ENCODE assay signal across 8 mouse cellular contexts in the genomic region with DNA sequence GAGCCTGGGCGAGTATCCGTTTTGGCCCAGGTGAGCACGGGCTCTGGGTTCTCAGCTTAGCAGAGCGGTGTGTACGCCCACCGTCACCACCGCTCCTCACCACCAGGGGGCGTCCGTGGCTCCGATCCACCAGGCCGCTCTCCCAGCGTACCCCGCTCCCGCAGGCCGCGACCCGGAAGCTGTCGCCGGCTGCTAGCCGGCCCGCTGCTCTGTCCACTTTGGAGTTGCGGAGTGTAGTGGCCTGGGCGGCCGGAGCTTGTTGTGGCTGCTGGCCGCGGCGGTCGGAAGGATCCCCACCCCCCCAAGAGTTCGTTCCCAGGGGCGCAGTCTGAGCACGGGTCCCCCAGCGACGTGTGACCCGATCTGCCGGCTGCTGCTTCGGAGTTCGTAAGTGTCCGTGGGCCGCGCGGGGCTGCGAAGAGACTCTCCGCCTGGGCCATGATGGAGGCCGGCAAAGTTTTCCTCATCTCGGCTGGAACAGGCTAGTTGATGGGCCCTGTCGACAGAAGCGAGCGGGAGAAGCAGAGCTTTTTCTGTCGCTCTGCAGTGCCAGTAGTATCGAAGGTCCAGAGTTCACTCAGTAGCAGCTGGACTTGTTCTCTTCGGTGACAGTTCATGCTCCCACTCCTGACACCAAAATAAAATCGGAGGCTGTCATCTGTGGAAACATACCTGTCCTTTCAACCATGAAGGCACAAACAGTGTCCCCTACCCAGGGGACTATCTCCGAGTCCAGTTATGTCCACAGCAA. TPM values are rescaled to one million over a fixed set of nuclear protein-coding genes. Genes with fewer than 3 reads are reported as not detected.
DNase-seq lines count a peak whose midpoint lies in the region; ATAC-seq and TF ChIP-seq lines count a peak whose summit lies in the region.

Snx19 (plus strand) TSS at position 227 of the 751 bp plus-strand sequence.

- peak; percentile 73 for TF ChIP-seq CTCF in cortical plate, adult 2 months (IDR thresholded peaks at IDR 0.05; ENCODE audit: extremely low read depth, insufficient read depth, low read length)

- H3K4me1 ChIP-seq in cortical plate, adult 2 months (ENCODE audit: control insufficient read depth, insufficient read depth, low read length) = peaks cover 15% of the 10 kb centered on the region

- H3K27ac ChIP-seq in cortical plate, adult 2 months (ENCODE audit: insufficient read depth, low read length) = no peak within 1 kb of the TSS

- peak; percentile 34; the same call in 1 of the 2 replicates for TF ChIP-seq POLR2A in cortical plate, adult 2 months (IDR thresholded peaks at IDR 0.05; ENCODE audit: extremely low read depth, insufficient read depth, low read length)

- DNase-seq in gastrocnemius, postnatal 10 days = peak; percentile 97
- DNase-seq in induced T-regulatory cell, adult 2 months (ENCODE audit: low read depth) = peak; percentile 92
- DNase-seq in left cerebral cortex, adult 9 months (ENCODE audit: low spot score in 2 of 2) = peak; percentile 42 to 91
- DNase-seq in right cerebral cortex, postnatal 14 days = peak; percentile 95
- DNase-seq in urinary bladder, postnatal 36 days (ENCODE audit: low spot score in 2 of 2) = peak; percentile 87 to 93

- H3K4me3 ChIP-seq in cortical plate, adult 2 months (ENCODE audit: insufficient read depth, low read length) = peak within 1 kb of the TSS; percentile 79

- ATAC-seq in activated CD4-positive, CD25-positive, alpha-beta regulatory T cell, adult 4 months = peak; percentile 98
- peak; percentile 96 for ATAC-seq in megakaryocyte progenitor cell, adult 5-6 weeks (replicated peaks; ENCODE audit: poor library complexity)

RNA-seq across cellular contexts. Expression of gene Snx19, which starts in this region (rescaled TPM):
- polyA plus RNA-seq in activated CD4-positive, CD25-positive, alpha-beta regulatory T cell, adult 4 months (2017; shearing (Covaris generic)) = 10 to 100 TPM; 11.7 to 13.9 TPM
- 30.8 and 31.9 TPM in 2 replicates for polyA plus RNA-seq in cortical plate, adult 2 months (2012; rRNA removed)
- 10 to 100 TPM; 18.8 to 19.2 TPM for total RNA-seq in gastrocnemius, postnatal 10 days (2021)
- total RNA-seq in megakaryocyte progenitor cell, adult 5-6 weeks (2015) = 10.2 and 11.4 TPM in 2 replicates
- 11.7 and 15.3 TPM in 2 replicates for total RNA-seq in megakaryocyte progenitor cell, adult 5-6 weeks (2017)
